Mouse (Mus musculus): ENCODE measurements around the gene Olfr1186.
"Not testable (repeated sequence)": the region's sequence is repeated elsewhere in the genome, so short reads cannot be mapped to it uniquely, and the experiment has no call there.

The Olfr1186 gene

DNA sequence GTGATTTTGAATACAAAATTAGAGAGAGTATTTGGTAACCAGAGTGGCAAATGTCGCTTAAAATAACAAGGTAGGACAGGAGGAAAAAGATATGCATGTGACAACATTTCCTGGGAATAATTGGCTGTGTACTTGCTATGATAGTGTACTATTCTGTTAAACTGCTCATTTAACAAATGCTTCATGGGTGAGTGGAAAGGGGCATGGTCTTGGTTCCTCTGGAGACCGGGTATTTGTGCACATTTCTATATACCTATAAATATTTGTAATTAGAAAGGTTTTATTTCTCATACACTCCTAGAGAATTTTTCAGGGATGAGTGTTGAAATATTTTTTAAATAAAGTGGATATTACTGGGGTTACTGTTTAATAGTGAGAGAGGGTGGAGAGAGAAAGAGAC is at the start of gene Olfr1186:
Gene Olfr1186, plus strand, starts transcription at position 301 of the 400 bp plus-strand sequence.
- in situ Hi-C loops (cut with MboI, MseI): no loop called here

DNA sequence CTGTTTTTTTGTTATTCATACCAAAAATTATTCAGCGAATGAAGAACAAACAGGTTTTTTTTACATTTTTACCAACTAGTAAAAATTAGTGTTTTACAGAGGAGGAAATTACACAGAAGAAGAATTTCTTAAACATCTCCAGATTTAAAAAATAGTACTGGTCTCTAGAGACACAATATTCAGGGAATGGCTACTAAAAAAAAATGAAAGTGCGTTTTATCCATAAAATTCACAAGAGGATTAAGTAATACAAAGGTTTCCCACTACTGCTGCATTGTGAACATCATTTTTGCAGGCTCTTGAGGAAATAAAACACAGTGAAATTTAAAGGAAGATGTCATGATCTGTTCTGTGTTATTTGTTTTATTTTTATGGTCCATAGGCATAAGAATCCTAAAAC is 35.1 kb upstream of the Olfr1186 start, which contains the start of gene Olfr1184:
Gene Olfr1184, plus strand, starts transcription at position 301 of the 400 bp plus-strand sequence.
- in situ Hi-C loops (cut with MboI, MseI): no loop called here

DNA sequence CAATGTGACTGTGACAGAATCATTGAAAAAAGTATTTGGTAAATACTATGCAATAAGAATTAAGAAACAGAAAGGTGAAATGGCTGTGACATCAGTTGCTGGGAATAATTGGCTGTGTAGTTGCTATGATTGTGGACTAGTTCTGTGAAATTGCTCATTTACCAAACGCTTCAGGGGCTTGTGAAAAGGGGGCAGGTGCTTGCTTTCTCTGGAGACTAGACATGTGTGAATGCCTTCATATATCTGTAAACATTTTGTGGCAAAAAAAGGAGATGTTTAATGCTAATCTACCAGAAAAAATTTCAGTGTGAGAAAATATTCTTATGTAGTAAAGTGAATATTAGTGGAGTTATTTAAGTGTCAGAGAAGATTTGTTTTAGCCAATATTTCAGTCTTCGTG is 25.3 kb upstream of the Olfr1186 start, which contains the start of gene Olfr1185-ps1:
Gene Olfr1185-ps1, plus strand, starts transcription at position 301 of the 400 bp plus-strand sequence.
- in situ Hi-C loops (cut with MboI, MseI): no loop called here

DNA sequence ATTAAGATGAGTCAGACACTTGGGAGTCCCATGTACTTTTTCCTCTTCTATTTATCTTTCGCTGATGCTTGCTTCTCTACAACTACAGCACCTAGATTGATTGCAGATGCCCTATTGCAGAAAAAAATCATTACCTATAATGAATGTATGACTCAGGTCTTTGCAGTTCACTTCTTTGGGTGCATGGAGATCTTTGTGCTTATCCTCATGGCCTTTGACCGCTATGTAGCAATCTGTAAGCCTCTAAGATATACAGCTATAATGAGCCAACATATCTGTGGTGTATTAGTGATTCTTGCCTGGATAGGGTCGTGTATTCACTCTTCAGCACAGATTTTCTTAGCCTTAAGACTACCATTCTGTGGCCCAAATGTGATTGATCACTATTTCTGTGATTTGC is 7.4 kb downstream of the Olfr1186 start:
- in situ Hi-C loops (cut with MboI, MseI): no loop called here

DNA sequence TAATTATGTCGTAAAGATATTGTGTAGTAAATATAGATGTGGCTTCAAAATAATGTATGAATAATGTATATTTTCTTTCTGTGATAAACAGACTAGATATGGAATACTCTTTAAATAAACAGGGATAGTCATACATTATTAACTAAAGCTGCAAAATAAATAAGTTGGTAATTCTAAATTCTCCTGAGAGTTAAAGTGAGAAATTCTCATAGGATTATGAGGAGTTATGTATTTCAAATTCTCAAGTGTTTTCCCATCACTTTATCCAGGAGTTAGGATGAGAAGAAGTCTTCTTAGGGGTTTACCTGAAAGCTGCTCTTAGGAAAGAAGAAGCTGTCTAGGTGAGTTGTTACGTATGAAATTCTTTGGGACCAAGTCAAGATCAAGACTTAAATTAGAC is 38.3 kb downstream of the Olfr1186 start, which contains the start of gene Olfr1188:
Gene Olfr1188, plus strand, starts transcription at position 301 of the 400 bp plus-strand sequence.
- in situ Hi-C loops (cut with MboI, MseI): no loop called here

DNA sequence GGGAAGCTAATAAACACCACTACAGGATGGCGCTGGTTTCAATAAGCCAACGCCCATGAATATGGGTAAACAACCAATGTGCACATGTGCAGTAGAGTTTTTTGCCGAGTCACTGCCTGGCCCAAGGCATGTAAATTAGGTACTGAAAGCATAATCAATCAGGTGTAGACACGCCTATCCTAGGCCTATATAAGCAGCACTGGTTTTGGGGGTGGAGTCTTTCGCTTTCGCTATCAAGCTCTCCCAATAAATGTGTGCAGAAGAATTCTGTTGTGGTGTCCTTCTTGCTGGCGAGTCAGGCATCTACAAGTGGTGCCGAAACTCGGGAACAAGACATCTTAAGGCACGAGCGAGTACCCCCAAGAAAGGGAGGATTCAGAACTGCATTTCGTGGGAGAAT is 54.3 kb downstream of the Olfr1186 start:
- in situ Hi-C loops (cut with MboI, MseI): not testable (repeated sequence)

Measured in regulatory T cell (primary cell).